Mouse (Mus musculus) retina, embryonic 14.5 days (tissue): ENCODE results near the gene Bnc2.

Experiments
- DNase-seq: peaks from one replicate; pipeline ENCODE4 v3.0.0-alpha.2; 2015; ENCODE audit warnings: low spot score

Bnc2 gene

DNA sequence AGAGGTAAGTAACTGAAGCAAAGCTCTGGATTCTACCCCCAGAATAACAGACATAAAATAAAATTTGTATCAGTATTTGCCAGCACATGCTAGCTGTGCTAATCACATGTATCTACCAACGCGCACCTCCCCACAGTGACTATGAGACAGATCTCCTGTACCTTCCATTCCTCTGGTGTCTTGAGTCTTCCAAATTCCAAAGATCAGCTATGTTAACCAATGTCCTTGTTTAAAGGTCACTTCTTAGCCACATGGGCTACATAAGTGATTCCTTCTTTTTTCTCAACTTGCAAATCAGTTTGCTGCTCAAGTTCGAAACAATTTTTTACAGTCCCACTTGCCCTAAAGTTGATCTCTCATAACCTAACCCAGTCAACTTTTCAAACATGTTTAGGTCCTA lies 167.5 kb downstream of the Bnc2 start:
- no peak for DNase-seq

DNA sequence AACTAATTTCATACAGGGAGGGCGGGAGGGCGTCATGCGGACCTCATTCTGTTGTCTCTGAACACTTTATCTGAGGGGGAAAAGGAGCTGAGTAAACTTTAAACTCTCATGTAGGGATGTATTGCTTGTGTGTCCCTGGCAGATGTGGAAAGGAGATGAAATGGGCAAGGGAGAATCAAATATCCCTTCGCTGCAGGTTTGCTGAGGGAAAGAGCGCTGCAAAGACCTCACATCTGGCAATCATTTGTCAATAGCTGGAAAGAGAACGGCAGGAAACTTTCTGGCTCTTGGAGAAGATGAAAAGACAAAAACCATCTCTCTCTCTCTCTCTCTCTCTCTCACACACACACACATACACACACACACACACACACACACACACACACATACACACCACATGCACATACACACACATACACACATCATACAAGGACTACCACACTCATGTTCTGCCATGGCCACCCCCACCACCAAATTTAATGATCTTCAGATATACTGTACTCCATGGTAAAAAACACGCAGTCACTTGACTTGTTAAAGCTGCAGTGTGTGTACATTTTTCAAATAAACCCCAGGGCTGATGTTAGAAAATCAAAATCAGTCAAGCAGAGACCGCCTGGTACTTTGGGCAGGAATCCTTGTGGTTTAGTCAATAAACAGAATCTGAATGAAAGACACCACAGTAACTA lies 172.3 kb downstream of the Bnc2 start:
- no peak for DNase-seq

DNA sequence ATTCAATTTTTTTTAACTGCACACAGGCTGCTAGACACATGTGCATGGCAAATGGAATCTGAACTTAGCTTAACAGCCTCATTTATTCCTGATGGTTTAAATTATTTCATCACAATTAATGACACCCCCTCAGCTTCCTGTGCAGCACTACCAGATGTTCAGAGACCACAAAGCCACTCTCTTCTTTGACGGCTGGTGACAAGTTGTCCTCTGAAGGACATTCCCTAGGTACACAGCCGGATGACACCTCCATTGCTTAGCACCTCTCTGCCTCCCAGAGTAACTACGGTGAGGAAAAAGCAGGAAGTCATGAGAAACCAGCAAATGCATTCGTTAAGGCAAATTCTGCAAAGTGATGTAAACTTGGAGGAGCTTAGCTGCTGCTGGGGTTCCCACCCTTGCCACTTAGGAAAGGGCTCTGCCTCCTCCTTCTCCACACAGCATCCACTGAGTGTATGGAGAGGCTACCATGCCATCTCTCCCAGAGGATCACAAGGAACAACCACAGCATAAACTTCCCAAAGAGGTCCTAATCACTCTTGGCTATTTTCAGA lies 174.2 kb downstream of the Bnc2 start:
- no peak for DNase-seq

- no peak for DNase-seq
Measured at GRCm38 (mm10) chr4:84500259-84500658, 174.8 kb downstream of the Bnc2 start.

DNA sequence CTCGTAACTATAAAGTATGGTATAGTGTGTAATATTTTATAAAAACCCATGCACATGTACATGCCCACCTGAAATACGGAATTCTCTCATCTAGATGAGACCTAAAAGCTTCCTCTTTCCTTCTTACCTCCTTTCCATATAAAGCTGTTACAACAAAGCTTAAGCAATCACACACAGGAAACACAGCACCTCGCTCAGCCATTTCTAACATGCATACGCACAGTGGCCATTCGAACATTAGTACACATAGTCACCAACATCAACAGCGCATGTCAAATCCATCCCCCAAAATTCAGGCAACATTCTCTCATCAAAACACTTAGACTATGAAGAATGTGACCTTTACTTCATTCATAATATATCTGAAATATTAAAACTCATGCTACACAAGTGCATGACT lies 176.6 kb downstream of the Bnc2 start:
- DNase-seq = no peak

DNA sequence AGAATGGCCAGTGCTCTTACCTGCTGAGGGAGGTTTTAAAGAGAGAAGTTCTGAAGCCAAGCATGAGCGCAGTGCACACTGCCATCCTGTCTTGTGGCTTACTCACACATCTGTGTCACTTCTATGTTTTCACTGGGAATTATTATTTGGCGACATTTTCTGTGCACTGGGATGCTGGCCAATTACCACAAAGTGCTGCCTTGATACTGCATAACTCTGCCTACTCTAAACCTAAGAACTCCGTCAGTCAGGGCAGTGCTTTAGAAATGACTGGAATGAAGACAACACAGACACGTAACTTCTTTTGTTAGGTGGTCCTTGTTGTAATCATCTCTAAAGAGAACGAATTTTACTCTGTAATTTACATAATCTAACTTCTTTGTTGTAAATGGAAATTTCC lies 186.8 kb downstream of the Bnc2 start:
- DNase-seq = no peak

DNA sequence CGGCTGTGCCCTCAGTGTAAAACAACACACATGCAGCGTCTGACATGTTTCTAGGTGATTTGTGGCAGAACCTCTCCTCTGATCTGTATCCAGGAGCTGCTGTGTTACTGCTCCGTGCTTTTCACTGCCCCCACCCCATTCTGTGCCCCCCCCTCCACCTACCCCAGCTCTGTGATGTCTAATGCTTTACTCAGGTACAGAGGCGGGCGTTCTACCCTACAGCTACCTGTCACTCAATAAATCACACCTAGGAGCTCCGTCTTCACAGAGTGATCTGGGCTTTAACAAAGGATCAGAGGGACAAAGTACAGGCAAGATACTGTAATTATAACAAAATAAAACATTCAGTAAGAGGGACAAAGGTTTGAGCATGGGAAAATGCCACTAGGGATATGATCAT lies 192.4 kb downstream of the Bnc2 start:
- DNase-seq = no peak

DNA sequence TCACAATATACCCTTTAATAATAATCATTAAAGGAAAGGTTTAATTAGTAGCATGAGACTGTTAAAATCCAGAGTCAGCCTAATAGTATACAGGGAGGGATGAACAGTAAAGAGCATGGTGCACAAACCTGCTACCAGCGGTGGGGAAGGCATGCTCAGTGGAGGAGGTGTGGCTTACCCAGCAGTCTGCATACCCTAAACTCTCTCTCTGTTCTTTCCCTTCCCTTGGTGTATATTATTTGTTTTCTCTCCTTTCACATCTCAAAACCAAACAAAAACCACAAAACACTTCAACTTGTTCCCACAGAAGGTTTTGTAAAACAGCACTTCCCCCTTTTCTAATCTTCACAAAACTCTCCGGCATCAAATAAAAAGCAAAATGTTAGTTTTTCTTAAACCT lies 202.4 kb downstream of the Bnc2 start:
- DNase-seq = no peak

GRCm38 (mm10) chr4:84470106-84470885 lies 204.8 kb downstream of the Bnc2 start:
- DNase-seq = no peak

DNA sequence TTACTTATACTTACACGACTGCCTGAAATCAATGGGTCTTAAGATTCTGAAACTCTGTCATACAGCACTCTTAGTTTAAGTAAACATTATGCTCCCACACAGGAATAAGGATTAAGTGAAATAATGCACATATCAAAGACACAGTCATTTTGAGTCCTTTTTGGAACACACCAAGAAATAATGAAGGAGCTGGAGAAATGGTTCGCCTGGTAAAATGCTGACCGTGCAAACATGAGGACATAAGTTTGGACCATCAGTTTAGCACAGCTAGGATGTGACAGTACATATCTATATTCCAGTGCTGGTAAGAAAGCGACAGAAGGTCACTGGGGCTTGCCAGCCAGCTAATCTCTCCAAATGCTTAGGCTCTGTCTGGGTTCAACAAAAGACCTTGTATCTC lies 205.7 kb downstream of the Bnc2 start:
- DNase-seq = no peak

DNA sequence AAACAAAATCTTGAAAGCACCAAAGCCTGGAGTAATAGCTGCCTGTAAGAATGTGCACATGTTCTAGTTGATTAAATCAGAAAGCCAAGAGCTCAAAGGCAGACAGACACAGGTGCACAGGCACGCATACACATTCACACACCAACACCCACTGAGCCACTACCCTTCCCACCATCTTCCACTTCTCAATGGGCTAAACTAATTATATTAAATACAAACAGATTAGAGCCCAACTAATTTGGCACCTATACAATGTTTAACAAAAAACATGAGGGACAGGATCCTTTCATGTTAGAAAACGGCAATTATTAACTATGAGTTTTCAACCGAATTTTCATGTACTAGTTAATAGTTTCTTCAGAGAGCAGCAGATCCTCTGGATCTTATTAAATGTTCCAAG lies 207.4 kb downstream of the Bnc2 start:
- no peak for DNase-seq

DNA sequence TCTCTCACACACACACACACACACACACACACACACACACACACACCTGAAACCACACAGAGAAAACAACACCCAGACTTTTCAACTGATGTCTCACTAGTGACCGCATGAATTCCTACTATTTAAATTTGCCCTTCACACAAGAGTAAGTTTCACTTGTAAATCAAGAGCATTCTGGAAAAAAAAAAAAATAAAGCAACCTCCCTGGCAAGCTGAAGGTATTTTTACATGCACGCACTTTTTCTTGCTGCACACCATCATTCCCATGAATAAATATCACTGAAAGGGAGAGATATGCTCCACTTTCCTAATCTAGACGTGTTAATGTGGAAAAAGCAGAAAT lies 216.9 kb downstream of the Bnc2 start:
- no peak for DNase-seq

DNA sequence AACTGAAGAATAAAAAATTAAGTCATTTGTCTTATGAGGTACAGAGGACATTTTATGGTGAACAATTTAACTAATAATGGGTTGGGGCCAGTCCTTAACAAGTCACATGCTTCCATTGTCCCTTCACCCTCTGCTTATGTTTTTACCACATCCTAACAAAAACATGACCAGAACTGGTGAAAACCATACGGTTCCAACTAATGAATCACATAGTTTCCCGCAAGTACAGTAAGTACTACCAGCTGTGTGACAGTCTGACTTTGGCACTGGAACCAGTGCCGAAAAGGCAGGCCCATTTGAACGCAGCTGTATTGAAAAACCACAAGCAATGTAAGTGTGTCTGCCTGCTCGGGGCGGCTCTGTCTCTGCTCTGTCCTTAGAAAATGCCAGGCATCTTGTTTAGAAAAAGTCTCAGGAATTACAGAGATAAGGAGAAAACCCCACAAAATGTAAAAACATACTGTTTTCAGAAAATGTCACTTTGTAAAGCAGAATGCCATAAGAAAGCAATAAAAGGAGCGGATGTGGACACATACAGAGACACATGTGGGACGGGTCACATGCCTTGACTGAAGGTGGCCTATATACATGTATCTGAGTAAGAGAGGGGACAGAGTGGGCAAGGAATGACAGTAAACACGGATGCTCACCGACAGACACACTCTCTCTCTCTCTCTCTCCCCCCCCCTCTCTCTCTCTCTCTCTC lies 217.4 kb downstream of the Bnc2 start:
- peak; percentile 13 for DNase-seq

DNA sequence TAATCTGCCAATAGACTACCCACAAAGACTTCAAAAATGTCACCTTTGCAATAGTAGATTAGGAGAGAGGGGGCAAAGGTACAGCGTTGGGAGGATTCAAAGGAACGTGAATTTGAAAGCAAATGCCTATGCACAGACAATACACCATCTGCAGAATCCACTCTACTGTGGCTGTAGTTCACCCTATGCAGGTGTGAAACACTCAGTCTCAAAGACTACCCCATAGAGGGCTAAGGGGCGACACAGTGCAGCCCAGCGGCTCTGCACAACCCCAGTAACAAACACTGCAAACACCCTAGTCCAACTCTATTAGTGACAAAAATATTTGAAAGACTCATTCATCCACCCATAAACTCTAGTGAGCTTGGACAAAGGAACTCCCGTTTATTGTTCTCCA lies 218.2 kb downstream of the Bnc2 start:
- DNase-seq = peak; percentile 36

DNA sequence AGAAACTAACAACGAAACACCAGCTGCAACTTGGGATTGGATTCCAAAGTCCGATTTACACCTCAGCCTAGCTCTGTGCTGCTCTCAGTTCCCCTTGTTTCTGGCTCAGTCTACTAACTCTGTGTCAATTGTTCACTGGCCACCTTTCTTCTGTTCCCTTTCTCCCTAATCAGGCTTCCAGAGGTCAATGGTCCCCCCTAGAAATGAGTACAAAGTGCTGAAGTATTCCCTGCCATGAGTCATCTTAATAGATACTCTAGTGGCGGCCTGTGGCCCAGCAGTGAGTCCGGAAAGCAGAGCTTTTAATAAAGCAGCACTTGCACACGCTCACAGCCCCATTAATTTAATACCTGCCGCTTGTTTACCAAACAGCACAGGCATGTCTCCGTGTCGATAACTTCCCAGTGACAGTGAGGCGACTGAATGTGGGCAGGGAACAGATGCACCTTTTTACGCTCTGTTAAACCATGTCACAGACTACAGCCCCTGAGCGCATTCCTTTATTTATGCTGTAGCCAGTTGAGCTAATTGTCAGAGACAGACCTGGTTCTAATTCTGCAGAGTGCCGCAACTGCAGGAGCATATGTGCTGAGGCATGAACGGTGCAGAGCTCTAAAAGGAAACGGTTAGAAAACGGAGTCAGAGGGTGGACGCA lies 218.8 kb downstream of the Bnc2 start:
- DNase-seq = peak; percentile 51

DNA sequence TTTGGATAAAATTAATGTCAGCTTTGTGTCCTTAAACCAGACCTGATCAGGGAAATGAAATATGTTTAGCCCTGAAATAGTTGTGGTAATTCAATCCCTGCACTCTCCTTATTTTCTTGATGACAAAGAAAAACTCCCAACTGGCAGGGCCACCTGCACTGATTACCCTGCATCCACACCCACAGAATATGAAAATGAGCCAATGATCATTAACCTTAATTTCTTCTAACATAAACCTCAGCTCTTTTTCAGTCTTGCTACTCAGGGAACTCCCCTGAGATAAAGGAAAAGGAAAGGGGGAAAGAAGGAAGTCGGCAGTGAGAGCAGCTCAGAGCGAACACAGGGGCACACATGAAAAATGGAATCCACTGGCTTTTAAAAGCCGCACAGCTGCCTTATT lies 220.6 kb downstream of the Bnc2 start:
- no peak for DNase-seq

DNA sequence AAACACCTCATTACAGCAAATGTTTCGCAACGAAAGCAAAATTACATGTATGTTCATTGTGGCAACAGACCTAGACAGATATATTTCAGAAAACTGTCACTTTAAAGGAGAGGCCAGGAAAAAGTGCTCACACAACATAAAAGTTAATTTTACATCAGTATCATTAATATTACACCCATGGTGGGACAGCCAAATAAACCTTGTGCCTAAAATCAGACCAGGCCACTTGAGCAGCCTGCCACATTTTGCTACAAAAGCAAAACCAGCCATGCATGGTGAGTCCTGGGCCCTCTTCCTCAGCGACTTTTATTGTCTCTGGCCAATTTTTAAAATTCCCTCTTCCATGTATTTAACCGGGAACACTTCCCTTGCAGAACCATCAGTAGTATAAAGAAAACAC lies 221.5 kb downstream of the Bnc2 start:
- no peak for DNase-seq

- DNase-seq = no peak
Measured at GRCm38 (mm10) chr4:84452642-84453041, 222.4 kb downstream of the Bnc2 start.

DNA sequence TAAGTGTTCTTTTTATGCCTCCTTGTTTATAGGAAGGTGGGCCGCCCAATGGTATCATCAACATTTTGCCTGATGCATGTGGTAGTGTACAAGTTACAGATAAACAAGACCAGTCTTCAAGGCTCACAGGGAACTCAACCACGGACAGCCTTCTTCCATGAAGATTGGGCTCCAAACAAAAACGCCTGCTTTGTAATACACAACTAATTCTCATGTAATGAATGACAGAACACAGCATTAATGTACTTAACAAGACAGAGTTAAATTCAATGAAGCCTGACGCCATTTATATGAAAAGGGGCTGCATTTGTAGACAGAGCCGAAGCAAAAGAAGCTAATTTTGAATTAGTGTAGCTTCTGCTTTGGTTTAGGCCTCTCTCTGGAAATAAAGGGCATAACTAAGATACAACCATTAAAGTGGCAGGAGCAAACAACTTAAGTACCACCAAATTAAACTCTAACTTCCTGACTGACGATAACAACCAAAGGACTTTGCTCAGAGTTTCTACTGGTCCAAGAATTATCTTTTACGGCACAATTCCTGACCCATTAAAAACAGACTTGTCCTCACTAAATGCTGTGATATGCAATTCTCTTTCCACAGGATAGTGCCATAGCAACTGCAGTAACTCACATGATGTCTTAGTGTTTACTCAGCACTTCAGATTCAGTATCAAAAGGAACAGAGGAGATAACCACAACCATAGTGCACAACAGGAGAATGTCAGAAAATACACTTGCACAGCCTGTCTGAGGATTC lies 225.6 kb downstream of the Bnc2 start:
- DNase-seq = no peak

- no peak for DNase-seq
Measured at GRCm38 (mm10) chr4:84433324-84433723, 241.8 kb downstream of the Bnc2 start.

DNA sequence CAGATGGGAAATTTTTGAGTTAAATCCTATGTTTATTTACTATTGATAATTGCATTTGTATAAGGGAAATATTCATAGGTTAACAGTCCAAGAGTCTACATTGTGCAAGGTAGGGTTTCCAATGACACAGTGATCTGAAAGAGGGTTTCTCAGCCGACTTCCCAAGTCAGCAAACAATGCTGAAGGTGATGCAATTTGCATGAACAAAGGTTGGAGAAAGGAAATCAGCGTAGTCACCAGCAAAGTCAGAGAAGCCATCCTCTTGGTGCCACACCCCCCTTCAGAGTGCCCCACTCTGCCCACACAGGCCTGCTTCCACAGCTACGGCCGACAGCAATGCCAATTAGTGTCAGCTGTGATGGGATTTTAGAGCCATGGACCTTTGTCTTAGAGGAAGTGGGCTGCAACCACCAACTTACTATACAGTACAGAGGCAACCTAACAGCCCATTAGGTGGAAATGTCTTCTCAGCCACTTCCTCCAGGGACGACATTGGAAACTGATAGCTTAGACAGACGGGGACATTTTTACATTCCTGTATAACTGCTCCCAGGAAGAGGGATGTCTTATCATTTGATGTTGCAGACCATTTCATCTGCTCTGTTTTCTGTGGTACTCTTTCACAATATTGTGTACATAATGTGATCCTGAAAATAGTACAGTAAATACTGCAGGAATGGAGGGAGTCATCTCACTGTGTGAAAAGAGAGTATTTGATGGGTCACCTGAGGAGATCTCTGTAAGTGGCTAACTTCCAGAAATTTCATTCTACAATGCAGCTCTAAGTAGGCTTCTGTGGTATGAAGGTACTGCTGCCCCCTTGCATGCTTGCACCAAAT lies 243.2 kb downstream of the Bnc2 start:
- DNase-seq = peak; percentile 11
